Mouse (Mus musculus) megakaryocyte-erythroid progenitor cell, adult 5-6 weeks (primary cell): ENCODE results near the gene Prb1. TPM values are rescaled to one million over a fixed set of nuclear protein-coding genes. Genes with fewer than 3 reads are reported as not detected.
"Not testable (repeated sequence)": the region's sequence is repeated elsewhere in the genome, so short reads cannot be mapped to it uniquely, and the experiment has no call there.

ENCODE experiments used
- ATAC-seq: replicated peaks from 2 replicates; pipeline ENCODE4 v1.8.0; 2016; ENCODE audit warnings: mild to moderate bottlenecking, inconsistent platforms; ENCODE audit not compliant: severe bottlenecking, poor library complexity, low FRiP score, low TSS enrichment
- total RNA-seq, 2 experiments: library from RNA; stranded (forward) in 1 of 2; stranded (reverse) in 1 of 2; fragments of 200-1000, 215-1000 nt in 1 of 2; fragments of >200 nt in 1 of 2; fragmentation: Nextera tagmentation in 1 of 2; gene quantifications; 2 replicates each; pipeline ENCODE4 v1.2.3; 2014 to 2017

Prb1 gene
- not detected in 2 replicates for total RNA-seq (2014; fragmentation: Nextera tagmentation)
- total RNA-seq (2017): not detected in 2 replicates

DNA sequence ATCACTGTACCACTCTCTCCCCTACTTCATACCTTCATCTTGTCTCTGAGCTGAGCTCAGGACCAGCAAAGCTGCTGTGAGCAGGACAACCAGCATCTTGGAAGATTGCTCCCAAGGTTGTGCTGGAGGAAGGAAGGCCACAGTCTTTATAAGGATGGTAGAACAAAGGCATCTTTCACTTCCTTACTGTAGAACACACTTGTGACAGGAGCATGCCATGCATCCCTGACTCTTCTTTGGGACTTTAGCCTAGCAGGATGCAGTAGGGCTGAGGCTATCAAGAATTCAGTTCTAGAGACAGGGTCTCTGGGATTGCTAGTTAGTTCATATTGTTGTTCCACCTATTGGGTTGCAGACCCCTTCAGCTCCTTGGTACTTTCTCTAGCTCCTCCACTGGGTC is at the start of gene Prb1:
TSS of gene Prb1 (minus strand) at position 101 of the 400 bp plus-strand sequence.
- ATAC-seq: not testable (repeated sequence)

Other genes with a start within 250 kb of the Prb1 start
- not detected in 2 replicates for gene Prpmp5, start 104.2 kb upstream of the Prb1 start, total RNA-seq (2014; fragmentation: Nextera tagmentation)
- not detected in 2 replicates for gene Prpmp5, start 104.2 kb upstream of the Prb1 start, total RNA-seq (2017)
- gene Gm8882, start 153.6 kb upstream of the Prb1 start, total RNA-seq (2014; fragmentation: Nextera tagmentation): not detected in 2 replicates
- gene Gm8882, start 153.6 kb upstream of the Prb1 start, total RNA-seq (2017): not detected in 2 replicates